Mouse (Mus musculus) thymus, adult 2 months (tissue): ENCODE measurements around the gene Igfbp7. TPM values are rescaled to one million over a fixed set of nuclear protein-coding genes. Genes with fewer than 3 reads are reported as not detected.

Experiments used
- DNase-seq: peaks from one replicate; pipeline ENCODE4 v3.0.0; 2021
- H3K27ac ChIP-seq: fragments of 200-500 bp; 2 replicates; pipeline ENCODE4 v1.5.1; 2012; ENCODE audit warnings: low read length, control low read depth; ENCODE audit not compliant: control insufficient read depth, insufficient read depth
- H3K27me3 ChIP-seq: fragments of 200-500 bp; 2 replicates; pipeline ENCODE4 v1.6.1; 2012; ENCODE audit warnings: mild to moderate bottlenecking, low read length, moderate library complexity, mixed read lengths; ENCODE audit not compliant: control insufficient read depth, insufficient read depth
- H3K36me3 ChIP-seq: fragments of 200-500 bp; 2 replicates; pipeline ENCODE4 v1.6.1; 2012; ENCODE audit warnings: mild to moderate bottlenecking, low read length, moderate library complexity; ENCODE audit not compliant: control insufficient read depth, insufficient read depth
- H3K4me1 ChIP-seq: fragments of 200-500 bp; replicated peaks from 2 replicates; pipeline ENCODE4 v1.6.1; 2012; ENCODE audit warnings: low read length; ENCODE audit not compliant: control insufficient read depth, insufficient read depth
- H3K4me3 ChIP-seq: fragments of 200-500 bp; 2 replicates; pipeline ENCODE4 v1.5.1; 2012; ENCODE audit warnings: mild to moderate bottlenecking, low read length, control low read depth, moderate library complexity; ENCODE audit not compliant: control insufficient read depth, insufficient read depth
- CTCF ChIP-seq: fragments of 200-500 bp; IDR thresholded peaks from 2 replicates; pipeline ENCODE4 v1.5.1; 2012; ENCODE audit warnings: mild to moderate bottlenecking, control low read depth, low read length, moderate library complexity, borderline replicate concordance; ENCODE audit not compliant: control insufficient read depth, poor library complexity, insufficient read depth; ENCODE audit errors: extremely low read depth
- POLR2A ChIP-seq: fragments of 200-500 bp; IDR thresholded peaks from 2 replicates; pipeline ENCODE4 v1.6.1; 2012; ENCODE audit warnings: mild to moderate bottlenecking, low read length, control low read depth, moderate library complexity; ENCODE audit not compliant: control insufficient read depth, poor library complexity, insufficient read depth; ENCODE audit errors: extremely low read depth
- WGBS: fragments of 180-500 bp; shearing (Covaris S2); methylation state at CpG from one replicate; pipeline ENCODE4 v1.1.7; 2018; 5-methylcytosine and 5-hydroxymethylcytosine counted together
- polyA plus RNA-seq: library from polyadenylated mRNA; depleted of rRNA; stranded (reverse); fragments of >200 nt; gene quantifications from 2 replicates; pipeline ENCODE4 v1.2.3, GENCODE M21; 2012

Gene Igfbp7
- polyA plus RNA-seq, 1 experiment: 370 TPM

DNA sequence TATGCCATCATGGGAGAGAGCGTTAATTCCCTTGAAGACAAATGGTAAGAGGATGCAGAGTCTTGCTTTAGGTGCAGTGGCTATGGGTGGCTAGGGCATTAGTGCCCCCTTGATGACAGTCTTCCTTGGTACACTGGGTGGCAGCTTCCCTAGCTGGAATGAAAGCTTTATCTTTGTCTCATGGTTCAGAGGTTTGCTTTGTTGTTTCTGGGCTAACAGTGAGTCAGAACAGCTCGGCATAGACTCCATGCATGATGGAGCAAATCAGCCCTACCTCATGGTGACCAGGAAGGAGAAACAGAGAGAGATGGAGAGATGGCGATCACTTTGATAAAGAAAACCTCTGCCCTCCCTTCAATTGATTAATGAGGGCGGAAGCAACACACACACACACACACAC is 28.5 kb upstream of the Igfbp7 start:
- TF ChIP-seq POLR2A: no peak
- no peak for TF ChIP-seq CTCF
- no peak for DNase-seq
- Histone ChIP-seq H3K36me3 (no peaks in the 10 kb centered on the region), H3K4me3 (no peak overlapping the region), H3K4me1 (no peaks in the 10 kb centered on the region), H3K27me3 (no peaks in the 10 kb centered on the region), H3K27ac (no peak overlapping the region)
- 85% methylated on average over 4 of the region's 4 CpGs for WGBS

DNA sequence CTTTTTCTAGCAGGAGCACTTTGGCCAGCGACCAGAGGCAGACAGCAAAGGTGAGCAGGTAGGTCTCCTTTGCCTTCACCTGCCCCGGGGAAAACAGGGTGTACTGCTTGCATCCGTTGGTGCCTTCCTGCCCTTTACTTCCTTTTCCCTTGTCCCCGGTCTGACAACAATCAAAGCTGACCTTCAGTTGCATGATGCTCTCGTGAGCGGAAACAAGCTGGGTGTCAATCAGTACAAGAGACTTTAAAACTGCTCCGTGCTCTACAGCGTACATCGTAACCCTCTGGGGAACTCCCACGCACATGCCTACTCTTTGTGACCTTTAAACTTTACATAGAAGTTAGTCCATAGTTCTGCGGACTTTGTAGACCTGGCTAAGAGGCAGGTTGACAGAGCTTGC is 26.2 kb upstream of the Igfbp7 start:
- DNase-seq: no peak
- Histone ChIP-seq H3K36me3 (no peaks in the 10 kb centered on the region), H3K27ac (no peak overlapping the region), H3K4me3 (no peak overlapping the region), H3K27me3 (no peaks in the 10 kb centered on the region), H3K4me1 (no peaks in the 10 kb centered on the region)
- TF ChIP-seq POLR2A (no peak), CTCF (no peak)
- WGBS: 69% methylated on average over 11 of the region's 11 CpGs

DNA sequence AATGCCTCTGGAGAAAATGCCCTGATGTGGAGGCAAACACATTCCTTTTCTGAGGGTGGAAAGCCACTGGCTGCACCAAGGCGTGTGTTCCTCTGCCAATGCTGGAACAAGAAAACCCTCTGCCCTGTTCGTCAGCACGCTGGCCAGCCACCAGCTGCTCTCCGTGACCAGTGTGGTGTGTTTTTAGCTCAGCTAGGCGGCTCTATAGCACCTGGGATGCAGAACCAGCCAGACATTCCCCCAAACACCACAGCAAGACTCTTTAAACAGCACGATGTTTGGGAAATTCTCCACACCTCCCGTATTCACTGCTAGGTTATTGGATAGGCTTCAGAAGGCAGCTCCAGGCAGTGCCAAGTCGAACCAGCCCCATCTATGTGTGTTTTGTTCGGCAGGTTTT is 25.7 kb upstream of the Igfbp7 start:
- H3K27ac ChIP-seq: no peak overlapping the region
- no peak for TF ChIP-seq POLR2A
- no peak for TF ChIP-seq CTCF
- no peak overlapping the region for H3K4me3 ChIP-seq
- H3K36me3 ChIP-seq: no peaks in the 10 kb centered on the region
- H3K27me3 ChIP-seq: no peaks in the 10 kb centered on the region
- no peak for DNase-seq
- H3K4me1 ChIP-seq: no peaks in the 10 kb centered on the region
- 84% methylated on average over 9 of the region's 9 CpGs for WGBS

DNA sequence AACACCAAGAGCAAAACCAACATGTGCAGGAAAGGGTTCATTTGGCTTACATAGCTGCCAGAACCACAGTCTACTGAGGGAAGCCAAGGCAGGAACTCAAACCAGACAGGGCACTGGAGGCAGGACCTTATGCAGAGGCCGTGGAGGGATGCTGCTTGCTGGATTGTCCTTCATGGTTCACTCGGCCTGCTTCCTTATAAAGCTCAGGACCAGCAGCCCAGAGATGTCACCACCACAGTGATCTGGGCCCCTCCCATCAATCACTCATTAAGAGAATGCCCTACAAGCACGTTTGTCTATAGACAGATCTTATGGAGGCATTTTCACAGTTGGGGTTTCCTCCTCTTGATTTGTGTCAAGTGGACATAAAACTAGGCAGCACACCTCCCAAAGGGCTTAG is 25.3 kb upstream of the Igfbp7 start:
- H3K4me3 ChIP-seq: no peak overlapping the region
- TF ChIP-seq POLR2A (no peak), CTCF (no peak)
- H3K27me3 ChIP-seq: no peaks in the 10 kb centered on the region
- H3K36me3 ChIP-seq: no peaks in the 10 kb centered on the region
- no peak overlapping the region for H3K27ac ChIP-seq
- 73% methylated on average over 3 of the region's 3 CpGs for WGBS
- no peaks in the 10 kb centered on the region for H3K4me1 ChIP-seq
- DNase-seq: no peak

DNA sequence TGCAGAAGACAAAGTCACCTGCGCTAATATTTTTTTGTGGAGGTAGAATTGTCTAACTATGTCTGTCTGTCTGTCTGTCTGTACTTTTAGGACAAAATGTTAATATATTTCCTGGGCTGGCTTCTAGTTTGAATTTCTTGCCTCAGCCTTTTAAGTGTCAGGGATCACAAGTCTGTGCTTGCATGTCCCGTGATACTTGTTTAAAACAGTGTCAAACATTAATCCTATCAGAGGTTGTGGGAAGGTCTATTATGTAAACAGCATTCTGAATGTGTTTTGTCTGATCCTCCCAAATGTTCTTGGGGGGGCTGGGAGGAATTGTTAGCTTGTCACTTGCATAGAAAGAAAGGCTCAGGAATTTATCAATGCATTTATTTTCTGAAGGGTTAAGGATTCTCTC is 24.6 kb upstream of the Igfbp7 start:
- no peaks in the 10 kb centered on the region for H3K4me1 ChIP-seq
- WGBS: 93% methylated on average over 2 of the region's 2 CpGs
- no peak overlapping the region for H3K27ac ChIP-seq
- H3K36me3 ChIP-seq: no peaks in the 10 kb centered on the region
- DNase-seq: no peak
- H3K4me3 ChIP-seq: no peak overlapping the region
- no peak for TF ChIP-seq POLR2A
- no peak for TF ChIP-seq CTCF
- H3K27me3 ChIP-seq: no peaks in the 10 kb centered on the region

DNA sequence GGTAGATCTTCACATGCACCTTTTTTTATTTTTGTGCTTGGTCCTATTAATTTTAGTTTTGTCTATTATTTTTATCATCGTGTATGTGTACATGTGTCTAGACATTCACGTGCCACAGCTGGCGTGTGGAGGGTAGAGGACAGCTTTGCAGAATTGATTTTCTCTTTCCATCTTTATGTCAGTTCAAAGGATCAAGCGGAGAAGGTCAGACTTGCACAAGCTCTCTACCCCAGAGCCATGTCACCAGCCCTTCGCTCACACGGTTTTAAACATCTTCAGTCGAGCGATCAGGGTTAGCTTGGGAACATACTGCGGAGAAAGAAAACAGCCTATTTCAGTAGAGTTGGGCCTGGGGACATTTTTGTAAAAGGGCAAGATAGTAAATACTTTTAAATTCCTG is 23.2 kb upstream of the Igfbp7 start:
- Histone ChIP-seq H3K36me3 (no peaks in the 10 kb centered on the region), H3K4me1 (no peaks in the 10 kb centered on the region), H3K27ac (no peak overlapping the region), H3K27me3 (no peaks in the 10 kb centered on the region), H3K4me3 (no peak overlapping the region)
- no peak for DNase-seq
- WGBS: 96% methylated on average over 9 of the region's 9 CpGs
- TF ChIP-seq CTCF (no peak), POLR2A (no peak)

DNA sequence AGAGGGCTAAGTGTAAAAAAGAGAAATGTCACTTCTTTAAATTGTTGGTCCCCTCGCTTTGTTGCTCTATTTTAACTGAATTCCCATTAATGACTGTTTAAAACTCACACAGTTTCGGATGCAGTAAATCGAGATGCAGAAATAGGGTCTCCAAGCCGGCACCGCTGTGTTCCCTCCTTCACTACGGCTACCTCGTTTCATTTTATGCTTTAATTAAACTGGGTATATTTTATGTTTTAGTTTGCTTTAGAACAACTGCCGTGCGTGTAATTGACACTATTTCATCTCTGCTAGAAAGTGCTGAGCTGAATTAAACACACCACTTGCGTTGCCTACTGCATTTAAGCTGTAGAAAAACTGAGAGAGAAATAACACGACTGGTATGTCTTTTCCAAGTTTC is 22.6 kb upstream of the Igfbp7 start:
- Histone ChIP-seq H3K27me3 (no peaks in the 10 kb centered on the region), H3K4me1 (no peaks in the 10 kb centered on the region), H3K36me3 (no peaks in the 10 kb centered on the region), H3K27ac (no peak overlapping the region), H3K4me3 (no peak overlapping the region)
- WGBS: 94% methylated on average over 11 of the region's 11 CpGs
- no peak for DNase-seq
- no peak for TF ChIP-seq POLR2A
- no peak for TF ChIP-seq CTCF

DNA sequence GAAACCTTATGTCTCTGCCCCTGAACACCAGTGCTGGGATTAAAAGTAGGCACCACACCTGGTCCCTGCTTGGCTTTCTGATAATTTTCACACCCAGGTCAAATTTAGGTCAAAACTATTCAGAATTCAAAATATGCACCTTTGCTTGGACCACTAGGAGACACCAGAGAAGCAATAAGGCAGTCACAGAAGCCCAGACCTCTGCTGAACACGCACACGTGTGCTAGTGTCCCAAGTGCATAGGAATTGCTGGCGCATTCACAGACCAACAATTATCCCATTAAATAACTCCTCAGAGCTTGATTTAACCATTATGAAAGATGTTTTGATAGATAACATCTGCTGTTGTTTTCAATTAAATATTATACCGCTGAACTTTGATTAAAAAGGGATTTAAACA is 22.2 kb upstream of the Igfbp7 start:
- TF ChIP-seq CTCF: no peak
- TF ChIP-seq POLR2A: no peak
- WGBS: 96% methylated on average over 4 of the region's 4 CpGs
- H3K4me3 ChIP-seq: no peak overlapping the region

More for the DNA sequence above, 22.2 kb upstream of the Igfbp7 start:
- H3K4me1 ChIP-seq: no peaks in the 10 kb centered on the region
- DNase-seq: no peak
- H3K27ac ChIP-seq: no peak overlapping the region
- no peaks in the 10 kb centered on the region for H3K27me3 ChIP-seq
- H3K36me3 ChIP-seq: no peaks in the 10 kb centered on the region
